Mouse (Mus musculus): Measurements from ENCODE around the gene Dact2.

- TF ChIP-seq CTCF (IDR thresholded peaks at IDR 0.05; ENCODE audit: low read depth): no peak
- no peak for TF ChIP-seq EP300 (IDR thresholded peaks at IDR 0.05; ENCODE audit: low read depth)
Measured at GRCm38 (mm10) chr17:14212796-14213195, 8.7 kb upstream of the Dact2 start.
